Mouse (Mus musculus): Measurements from ENCODE around the gene Cdx2. TPM values are rescaled to one million over a fixed set of nuclear protein-coding genes. Genes with fewer than 3 reads are reported as not detected.

Cdx2 gene
- total RNA-seq, 1 experiment, result 5.4 TPM

GRCm38 (mm10) chr5:147342901-147343300, 35.8 kb upstream of the Cdx2 start:
- Histone ChIP-seq H3K9me3 (ENCODE audit: control insufficient read depth, insufficient read depth, low read depth, low read length) (no peaks in the 10 kb centered on the region), H3K4me1 (ENCODE audit: control insufficient read depth in 2 of 2, insufficient read depth in 2 of 2, low read length in 2 of 2, poor library complexity in 1 of 2) (peaks cover 0 to 3% of the 10 kb centered on the region in 2 experiments; a peak in 1 of 4 replicates), H3K36me3 (ENCODE audit: control insufficient read depth, insufficient read depth, low read length, poor library complexity, severe bottlenecking) (no peaks in the 10 kb centered on the region), H3K27ac (ENCODE audit: insufficient read depth, low read depth, low read length, poor library complexity, severe bottlenecking) (no peak overlapping the region), H3K9ac (ENCODE audit: insufficient read depth, low read depth, low read length, poor library complexity, severe bottlenecking) (no peak overlapping the region), H3K4me3 (ENCODE audit: insufficient read depth in 1 of 2, low read depth in 1 of 2, low read length in 2 of 2, poor library complexity in 1 of 2, severe bottlenecking in 1 of 2) (no peak overlapping the region)
- no peak for TF ChIP-seq HCFC1 (IDR thresholded peaks at IDR 0.05; ENCODE audit: borderline replicate concordance, insufficient read depth, low read length)
- no peak for TF ChIP-seq ZNF384 (IDR thresholded peaks at IDR 0.05; ENCODE audit: low read depth, low read length)
- TF ChIP-seq MAFK (IDR thresholded peaks at IDR 0.05; ENCODE audit: insufficient read depth, low read depth, low read length), result no peak
- DNase-seq (ENCODE audit: low read depth, low spot score), result no peak
- in situ Hi-C loops (cut with MboI; ENCODE audit: low sequenced_read_pairs in 2 of 2, unreplicated experiment in 2 of 2), result no loop called here

GRCm38 (mm10) chr5:147340741-147341414, 33.8 kb upstream of the Cdx2 start:
- Histone ChIP-seq H3K36me3 (ENCODE audit: control insufficient read depth, insufficient read depth, low read length, poor library complexity, severe bottlenecking) (no peaks in the 10 kb centered on the region), H3K9ac (ENCODE audit: insufficient read depth, low read depth, low read length, poor library complexity, severe bottlenecking) (no peak overlapping the region), H3K4me3 (ENCODE audit: insufficient read depth in 1 of 2, low read depth in 1 of 2, low read length in 2 of 2, poor library complexity in 1 of 2, severe bottlenecking in 1 of 2) (no peak overlapping the region), H3K4me1 (ENCODE audit: control insufficient read depth in 2 of 2, insufficient read depth in 2 of 2, low read length in 2 of 2, poor library complexity in 1 of 2) (peaks cover 0 to 3% of the 10 kb centered on the region in 2 experiments; a peak in 1 of 4 replicates), H3K27ac (ENCODE audit: insufficient read depth, low read depth, low read length, poor library complexity, severe bottlenecking) (no peak overlapping the region), H3K9me3 (ENCODE audit: control insufficient read depth, insufficient read depth, low read depth, low read length) (no peaks in the 10 kb centered on the region)
- in situ Hi-C loops (cut with MboI; ENCODE audit: low sequenced_read_pairs in 2 of 2, unreplicated experiment in 2 of 2), result no loop called here
- no peak for DNase-seq (ENCODE audit: low read depth, low spot score)
- TF ChIP-seq MAFK (IDR thresholded peaks at IDR 0.05; ENCODE audit: insufficient read depth, low read depth, low read length) (no peak), CHD2 (IDR thresholded peaks at IDR 0.05; ENCODE audit: low read depth, low read length) (no peak), HCFC1 (IDR thresholded peaks at IDR 0.05; ENCODE audit: borderline replicate concordance, insufficient read depth, low read length) (no peak), ZC3H11A (IDR thresholded peaks at IDR 0.05; ENCODE audit: borderline replicate concordance, low read depth, low read length) (no peak), ZNF384 (IDR thresholded peaks at IDR 0.05; ENCODE audit: low read depth, low read length) (no peak)

- Histone ChIP-seq H3K36me3 (ENCODE audit: control insufficient read depth, insufficient read depth, low read length, poor library complexity, severe bottlenecking) (no peaks in the 10 kb centered on the region), H3K4me3 (ENCODE audit: insufficient read depth in 1 of 2, low read depth in 1 of 2, low read length in 2 of 2, poor library complexity in 1 of 2, severe bottlenecking in 1 of 2) (no peak overlapping the region), H3K27ac (ENCODE audit: insufficient read depth, low read depth, low read length, poor library complexity, severe bottlenecking) (no peak overlapping the region), H3K4me1 (ENCODE audit: control insufficient read depth in 2 of 2, insufficient read depth in 2 of 2, low read length in 2 of 2, poor library complexity in 1 of 2) (peaks cover 0 to 3% of the 10 kb centered on the region in 2 experiments; a peak in 1 of 4 replicates), H3K9ac (ENCODE audit: insufficient read depth, low read depth, low read length, poor library complexity, severe bottlenecking) (no peak overlapping the region), H3K9me3 (ENCODE audit: control insufficient read depth, insufficient read depth, low read depth, low read length) (no peaks in the 10 kb centered on the region)
- in situ Hi-C loops (cut with MboI; ENCODE audit: low sequenced_read_pairs in 2 of 2, unreplicated experiment in 2 of 2), result no loop called here
- DNase-seq (ENCODE audit: low read depth, low spot score), result no peak
- TF ChIP-seq ZNF384 (IDR thresholded peaks at IDR 0.05; ENCODE audit: low read depth, low read length), result no peak
- TF ChIP-seq HCFC1 (IDR thresholded peaks at IDR 0.05; ENCODE audit: borderline replicate concordance, insufficient read depth, low read length), result no peak
- TF ChIP-seq CHD2 (IDR thresholded peaks at IDR 0.05; ENCODE audit: low read depth, low read length), result no peak
- TF ChIP-seq ZC3H11A (IDR thresholded peaks at IDR 0.05; ENCODE audit: borderline replicate concordance, low read depth, low read length), result no peak
- TF ChIP-seq MAFK (IDR thresholded peaks at IDR 0.05; ENCODE audit: insufficient read depth, low read depth, low read length), result no peak
Observed at GRCm38 (mm10) chr5:147339560-147339959, 32.5 kb upstream of the Cdx2 start.

- no peak for DNase-seq (ENCODE audit: low read depth, low spot score)
- H3K4me1 ChIP-seq (ENCODE audit: control insufficient read depth in 2 of 2, insufficient read depth in 2 of 2, low read length in 2 of 2, poor library complexity in 1 of 2), result peaks cover 0 to 3% of the 10 kb centered on the region in 2 experiments; a peak in 1 of 4 replicates
- H3K27ac ChIP-seq (ENCODE audit: insufficient read depth, low read depth, low read length, poor library complexity, severe bottlenecking), result no peak overlapping the region
- in situ Hi-C loops (cut with MboI; ENCODE audit: low sequenced_read_pairs in 2 of 2, unreplicated experiment in 2 of 2), result no loop called here
- no peak overlapping the region for H3K9ac ChIP-seq (ENCODE audit: insufficient read depth, low read depth, low read length, poor library complexity, severe bottlenecking)
- no peak overlapping the region for H3K4me3 ChIP-seq (ENCODE audit: insufficient read depth in 1 of 2, low read depth in 1 of 2, low read length in 2 of 2, poor library complexity in 1 of 2, severe bottlenecking in 1 of 2)
- no peaks in the 10 kb centered on the region for H3K9me3 ChIP-seq (ENCODE audit: control insufficient read depth, insufficient read depth, low read depth, low read length)
- no peaks in the 10 kb centered on the region for H3K36me3 ChIP-seq (ENCODE audit: control insufficient read depth, insufficient read depth, low read length, poor library complexity, severe bottlenecking)
- TF ChIP-seq ZC3H11A (IDR thresholded peaks at IDR 0.05; ENCODE audit: borderline replicate concordance, low read depth, low read length), result no peak
- TF ChIP-seq MAFK (IDR thresholded peaks at IDR 0.05; ENCODE audit: insufficient read depth, low read depth, low read length), result no peak
- no peak for TF ChIP-seq CHD2 (IDR thresholded peaks at IDR 0.05; ENCODE audit: low read depth, low read length)
- TF ChIP-seq HCFC1 (IDR thresholded peaks at IDR 0.05; ENCODE audit: borderline replicate concordance, insufficient read depth, low read length), result no peak
- no peak for TF ChIP-seq ZNF384 (IDR thresholded peaks at IDR 0.05; ENCODE audit: low read depth, low read length)
Observed at GRCm38 (mm10) chr5:147338967-147339366, 31.9 kb upstream of the Cdx2 start.
